Mouse (Mus musculus) spleen, adult 2 months (tissue): ENCODE data around the gene Ptges3. TPM values are rescaled to one million over a fixed set of nuclear protein-coding genes. Genes with fewer than 3 reads are reported as not detected.
"Not testable (repeated sequence)": the region's sequence is repeated elsewhere in the genome, so short reads cannot be mapped to it uniquely, and the experiment has no call there.

Experiments
- DNase-seq, 2 experiments: peaks; one replicate each; pipeline versions ENCODE4 v3.0.0 to v3.0.0-alpha.2; 2012 to 2021; ENCODE audit warnings: low spot score in 2 of 2, low read depth in 1 of 2
- H3K27ac ChIP-seq: fragments of 200-500 bp; 2 replicates; pipeline ENCODE4 v1.5.1; 2012; ENCODE audit warnings: low read length, inconsistent platforms; ENCODE audit not compliant: insufficient read depth
- H3K27me3 ChIP-seq: fragments of 200-500 bp; 2 replicates; pipeline ENCODE4 v1.6.1; 2012; ENCODE audit warnings: mild to moderate bottlenecking, moderate library complexity, low read length, inconsistent platforms; ENCODE audit not compliant: control insufficient read depth, insufficient read depth
- H3K36me3 ChIP-seq: fragments of 200-500 bp; 2 replicates; pipeline ENCODE4 v1.6.1; 2012; ENCODE audit warnings: mild to moderate bottlenecking, low read length, inconsistent platforms; ENCODE audit not compliant: control insufficient read depth, insufficient read depth
- H3K4me1 ChIP-seq: fragments of 200-500 bp; 2 replicates; pipeline ENCODE4 v1.6.1; 2011; ENCODE audit warnings: inconsistent platforms; ENCODE audit not compliant: control insufficient read depth, insufficient read depth, insufficient read length
- H3K4me3 ChIP-seq: fragments of 200-500 bp; 2 replicates; pipeline ENCODE4 v1.5.1; 2011; ENCODE audit warnings: mild to moderate bottlenecking, inconsistent platforms; ENCODE audit not compliant: insufficient read depth, insufficient read length; ENCODE audit errors: extremely low read depth
- CTCF ChIP-seq: fragments of 200-500 bp; IDR thresholded peaks from 2 replicates; pipeline ENCODE4 v1.5.1; 2011; ENCODE audit warnings: mild to moderate bottlenecking, inconsistent platforms; ENCODE audit not compliant: insufficient read depth, insufficient read length, insufficient replicate concordance; ENCODE audit errors: extremely low read depth
- POLR2A ChIP-seq: fragments of 200-500 bp; IDR thresholded peaks from 2 replicates; pipeline ENCODE4 v1.6.1; 2011; ENCODE audit warnings: low read depth, low read length, inconsistent platforms
- WGBS: fragments of 180-500 bp; shearing (Covaris S2); methylation state at CpG from one replicate; pipeline ENCODE4 v1.1.7; 2018; 5-methylcytosine and 5-hydroxymethylcytosine counted together
- polyA plus RNA-seq: library from polyadenylated mRNA; depleted of rRNA; stranded (reverse); fragments of >200 nt; gene quantifications from 2 replicates; pipeline ENCODE4 v1.2.3, GENCODE M21; 2012

Gene Ptges3
- polyA plus RNA-seq, 1 experiment: 20.2 TPM

GRCm38 (mm10) chr10:128058184-128058583 lies 570 bp upstream of the Ptges3 start:
- TF ChIP-seq CTCF (no peak), POLR2A (no peak)
- Histone ChIP-seq H3K36me3 (no peaks in the 10 kb centered on the region), H3K27me3 (no peaks in the 10 kb centered on the region), H3K4me1 (peaks cover 3% of the 10 kb centered on the region; the same call in 1 of the 2 replicates), H3K27ac (peak overlapping the region; percentile 93), H3K4me3 (peak overlapping the region; percentile 94)
- DNase-seq: no peak
- WGBS: under 1% methylated on average over 18 of the region's 18 CpGs

- no peaks in the 10 kb centered on the region for H3K36me3 ChIP-seq
- peak in 1 of 2 experiments; percentile 63 for DNase-seq
- H3K27me3 ChIP-seq: no peaks in the 10 kb centered on the region
- WGBS: 1% methylated on average over 59 of the region's 62 CpGs
- H3K4me1 ChIP-seq: peaks cover 3% of the 10 kb centered on the region; the same call in 1 of the 2 replicates
- H3K4me3 ChIP-seq: peak overlapping the region; percentile 94
- TF ChIP-seq POLR2A (no peak), CTCF (no peak)
- peak overlapping the region; percentile 92 for H3K27ac ChIP-seq
Measured at GRCm38 (mm10) chr10:128059207-128059981, 640 bp downstream of the Ptges3 start.

GRCm38 (mm10) chr10:128061109-128061508 lies 2.4 kb downstream of the Ptges3 start:
- Histone ChIP-seq H3K36me3 (no peaks in the 10 kb centered on the region), H3K27me3 (no peaks in the 10 kb centered on the region), H3K4me1 (peaks cover 3% of the 10 kb centered on the region; the same call in 1 of the 2 replicates), H3K4me3 (no peak overlapping the region), H3K27ac (no peak overlapping the region)
- no peak for DNase-seq
- TF ChIP-seq CTCF (no peak), POLR2A (no peak)
- 83% methylated on average over 5 of the region's 5 CpGs for WGBS

GRCm38 (mm10) chr10:128062221-128062989 lies 3.7 kb downstream of the Ptges3 start:
- peaks cover 3% of the 10 kb centered on the region; the same call in 1 of the 2 replicates for H3K4me1 ChIP-seq
- H3K27me3 ChIP-seq: no peaks in the 10 kb centered on the region
- H3K4me3 ChIP-seq: no peak overlapping the region
- no peak for DNase-seq
- H3K27ac ChIP-seq: no peak overlapping the region
- H3K36me3 ChIP-seq: no peaks in the 10 kb centered on the region
- TF ChIP-seq CTCF (no peak), POLR2A (no peak)
- 83% methylated on average over 6 of the region's 6 CpGs for WGBS

GRCm38 (mm10) chr10:128066072-128066471 lies 7.3 kb downstream of the Ptges3 start:
- Histone ChIP-seq H3K4me3 (no peak overlapping the region), H3K27me3 (no peaks in the 10 kb centered on the region), H3K36me3 (peaks cover 13% of the 10 kb centered on the region), H3K27ac (no peak overlapping the region), H3K4me1 (no peaks in the 10 kb centered on the region; the same call in 1 of the 2 replicates)
- 78% methylated on average over 5 of the region's 5 CpGs for WGBS
- TF ChIP-seq POLR2A (no peak), CTCF (no peak)
- no peak for DNase-seq

DNA sequence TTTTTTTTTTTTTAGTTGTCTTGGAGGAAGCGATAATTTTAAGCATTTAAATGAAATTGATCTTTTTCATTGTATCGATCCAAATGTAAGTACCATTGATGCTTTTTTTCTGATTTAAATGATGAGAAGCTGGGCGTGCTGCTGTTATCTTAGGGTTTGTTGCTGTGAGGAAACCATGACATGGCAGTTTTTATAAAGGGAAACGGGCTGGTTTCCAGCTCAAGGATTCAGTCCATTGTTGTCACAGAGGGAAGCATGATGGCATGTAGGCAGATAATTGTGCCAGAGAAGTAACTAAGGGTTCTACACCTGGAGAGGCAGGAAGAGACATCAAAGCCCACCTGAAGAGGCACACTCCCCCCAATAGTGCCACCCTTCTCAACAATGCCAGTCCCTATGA lies 10.4 kb downstream of the Ptges3 start:
- Histone ChIP-seq H3K27me3 (no peaks in the 10 kb centered on the region), H3K4me3 (no peak overlapping the region), H3K4me1 (no peaks in the 10 kb centered on the region), H3K27ac (no peak overlapping the region), H3K36me3 (peaks cover 36% of the 10 kb centered on the region)
- DNase-seq: no peak
- no peak for TF ChIP-seq CTCF
- no peak for TF ChIP-seq POLR2A
- WGBS: 76% methylated on average over 4 of the region's 4 CpGs

DNA sequence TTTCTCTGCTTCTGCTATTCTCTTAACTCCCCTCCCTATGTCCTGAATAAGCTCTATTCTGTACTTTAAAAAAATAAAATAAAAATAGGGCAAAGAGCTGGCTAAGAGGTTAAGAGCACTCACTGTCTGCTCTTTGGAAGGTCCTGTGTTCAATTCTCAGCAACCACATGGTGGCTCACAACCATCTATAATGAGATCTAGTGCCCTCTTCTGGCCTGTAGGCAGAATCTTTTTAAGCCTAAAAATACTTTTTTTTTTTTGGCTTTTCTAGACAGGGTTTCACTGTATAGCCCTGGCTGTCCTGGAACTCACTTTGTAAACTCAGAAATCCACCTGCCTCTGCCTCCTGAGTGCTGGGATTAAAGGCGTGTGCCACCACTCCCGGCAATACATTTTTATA lies 11.7 kb downstream of the Ptges3 start:
- 96% methylated on average over 2 of the region's 2 CpGs for WGBS
- H3K4me3 ChIP-seq, DNase-seq, H3K4me1 ChIP-seq, H3K27ac ChIP-seq, H3K27me3 ChIP-seq: not testable (repeated sequence)
- H3K36me3 ChIP-seq: peaks cover 40% of the 10 kb centered on the region

GRCm38 (mm10) chr10:128078269-128078668 lies 19.5 kb downstream of the Ptges3 start:
- H3K4me1 ChIP-seq, H3K27me3 ChIP-seq, H3K27ac ChIP-seq, DNase-seq, H3K4me3 ChIP-seq: not testable (repeated sequence)
- peaks cover 14% of the 10 kb centered on the region for H3K36me3 ChIP-seq
- 82% methylated on average over 5 of the region's 5 CpGs for WGBS
